Mouse (Mus musculus) heart, adult 11 months (tissue): Measurements from ENCODE around the gene Gsta4.
"Not testable (repeated sequence)": the region's sequence is repeated elsewhere in the genome, so short reads cannot be mapped to it uniquely, and the experiment has no call there.

Source experiments
- DNase-seq: peaks from one replicate; pipeline ENCODE4 v3.0.0; 2022

Gsta4 gene

GRCm38 (mm10) chr9:78182474-78182873, at the start of gene Gsta4:
TSS of gene Gsta4 (plus strand) at chr9:78182774.
- not testable (repeated sequence) for DNase-seq

- DNase-seq: peak; percentile 37
Observed at GRCm38 (mm10) chr9:78135658-78136057, 46.9 kb upstream of the Gsta4 start.

GRCm38 (mm10) chr9:78138044-78138676, 44.4 kb upstream of the Gsta4 start:
- peak; percentile 96 for DNase-seq

- DNase-seq: peak; percentile 92
Observed at GRCm38 (mm10) chr9:78139463-78139862, 43.1 kb upstream of the Gsta4 start.

- no peak for DNase-seq
Observed at GRCm38 (mm10) chr9:78146099-78146498, 36.5 kb upstream of the Gsta4 start.

GRCm38 (mm10) chr9:78146627-78147026, 35.9 kb upstream of the Gsta4 start:
- DNase-seq: no peak

GRCm38 (mm10) chr9:78148149-78148548, 34.4 kb upstream of the Gsta4 start:
- DNase-seq: no peak

GRCm38 (mm10) chr9:78149770-78150169, 32.8 kb upstream of the Gsta4 start:
- DNase-seq: not testable (repeated sequence)

GRCm38 (mm10) chr9:78154211-78154977, 28.2 kb upstream of the Gsta4 start:
- DNase-seq: peak; percentile 89

GRCm38 (mm10) chr9:78157221-78157620, 25.4 kb upstream of the Gsta4 start:
- DNase-seq: no peak

- no peak for DNase-seq
Observed at GRCm38 (mm10) chr9:78163291-78163690, 19.3 kb upstream of the Gsta4 start.

- DNase-seq: no peak
Observed at GRCm38 (mm10) chr9:78164741-78165140, 17.8 kb upstream of the Gsta4 start.

GRCm38 (mm10) chr9:78165454-78165853, 17.1 kb upstream of the Gsta4 start:
- DNase-seq: no peak

- no peak for DNase-seq
Observed at GRCm38 (mm10) chr9:78166694-78167452, 15.7 kb upstream of the Gsta4 start.

- DNase-seq: peak; percentile 90
Observed at GRCm38 (mm10) chr9:78167453-78167969, 15.1 kb upstream of the Gsta4 start.

GRCm38 (mm10) chr9:78168864-78169263, 13.7 kb upstream of the Gsta4 start:
- DNase-seq: peak; percentile 67

GRCm38 (mm10) chr9:78174016-78174415, 8.6 kb upstream of the Gsta4 start:
- no peak for DNase-seq

GRCm38 (mm10) chr9:78174925-78175276, 7.7 kb upstream of the Gsta4 start:
- not testable (repeated sequence) for DNase-seq

- DNase-seq: peak; percentile 99
Observed at GRCm38 (mm10) chr9:78175277-78176200, 7.0 kb upstream of the Gsta4 start.

GRCm38 (mm10) chr9:78176201-78176727, 6.3 kb upstream of the Gsta4 start:
- peak; percentile 96 for DNase-seq

- DNase-seq: peak; percentile 87
Observed at GRCm38 (mm10) chr9:78176831-78177230, 5.7 kb upstream of the Gsta4 start.

GRCm38 (mm10) chr9:78178197-78178596, 4.4 kb upstream of the Gsta4 start:
- DNase-seq: peak; percentile 74
